Mouse (Mus musculus): ENCODE data around the gene Frmpd2.

DNA sequence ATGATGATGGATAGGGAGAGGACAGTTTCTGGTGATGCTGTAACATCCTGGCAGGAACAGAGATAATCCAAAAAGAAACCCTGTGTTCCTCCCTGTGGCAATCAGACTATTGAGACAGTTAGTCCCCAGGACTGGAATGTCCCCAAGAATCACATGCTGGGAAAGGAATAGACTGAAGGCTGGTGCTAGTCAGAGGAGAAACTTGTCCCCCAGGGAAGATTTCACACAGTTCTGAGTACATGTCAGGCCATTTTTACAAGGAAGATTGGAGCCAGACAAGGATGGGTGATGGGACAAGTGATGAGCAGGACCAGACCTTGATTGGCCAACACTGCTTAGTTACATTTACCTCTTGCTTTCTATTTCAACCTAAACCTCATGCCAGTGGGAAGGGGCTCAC is 21.2 kb upstream of the Frmpd2 start:
- TF ChIP-seq CTCF (IDR thresholded peaks at IDR 0.05; ENCODE audit: low read depth, low read length) (no peak), POLR2A (IDR thresholded peaks at IDR 0.05; ENCODE audit: extremely low read depth, insufficient read depth, low read length) (no peak)

All from liver, adult 2 months (tissue).